Mouse (Mus musculus): ENCODE results near the gene Gng12. TPM values are rescaled to one million over a fixed set of nuclear protein-coding genes. Genes with fewer than 3 reads are reported as not detected.

Gng12 gene
- polyA plus RNA-seq, 2 experiments: 11.6 to 32.5 TPM

DNA sequence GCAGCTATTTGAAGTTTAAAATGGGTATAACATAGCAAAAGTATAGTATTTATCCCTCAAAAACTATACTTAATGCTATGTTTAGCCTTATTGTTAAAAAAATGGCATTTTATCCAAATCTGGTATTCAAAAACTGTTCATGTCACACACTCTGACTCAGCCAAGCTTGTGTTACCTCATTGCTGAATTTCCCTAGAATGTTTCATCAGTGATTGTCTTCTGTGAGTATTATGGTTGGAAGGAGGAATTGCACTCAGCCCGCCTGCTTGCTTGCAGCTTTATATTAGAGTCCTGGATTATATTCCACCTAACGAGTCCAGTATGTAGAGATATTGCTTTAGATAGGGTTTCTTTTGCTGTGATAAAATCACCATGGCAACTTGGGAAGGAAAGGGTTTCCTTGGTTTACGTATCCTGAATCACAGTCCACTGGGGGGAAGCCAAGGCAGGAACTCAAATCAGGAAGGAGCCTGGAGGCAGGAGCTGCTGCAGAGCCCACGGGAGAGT lies 144.8 kb downstream of the Gng12 start:
- no peak overlapping the region for H3K4me2 ChIP-seq (ENCODE audit: low read depth)
- 52% methylated on average over 4 of the region's 4 CpGs for WGBS (ENCODE audit: insufficient replicate concordance)

DNA sequence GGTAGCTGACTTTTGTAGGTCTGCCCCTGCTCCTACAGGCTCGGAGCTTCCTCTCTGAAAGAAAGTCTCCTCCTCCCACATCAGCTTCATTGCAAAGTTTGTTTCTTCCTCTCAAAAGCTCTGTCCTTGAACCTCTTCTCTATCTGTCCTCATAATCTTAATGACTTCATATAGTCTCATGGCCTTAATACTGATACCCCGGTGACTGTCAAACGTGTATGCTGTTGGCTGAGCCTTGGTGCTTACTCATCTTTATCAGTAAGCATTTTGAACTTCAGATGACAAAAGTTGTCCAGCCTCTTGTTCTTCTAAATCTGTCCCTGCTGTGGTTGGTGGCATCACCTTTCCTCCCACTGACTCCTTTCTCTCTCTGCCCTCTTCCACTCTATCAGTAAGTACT lies 149.2 kb downstream of the Gng12 start:
- Histone ChIP-seq H3K4me2 (ENCODE audit: low read depth) (no peak overlapping the region), H3K27me3 (ENCODE audit: control insufficient read depth, insufficient read depth, low read length) (no peaks in the 10 kb centered on the region), H3K4me3 (ENCODE audit: insufficient read depth in 1 of 2, low read depth in 2 of 2, low read length in 2 of 2) (no peak overlapping the region), H3K36me3 (replicated peaks; ENCODE audit: control insufficient read depth, insufficient read depth, low read depth) (no peaks in the 10 kb centered on the region), H3K4me1 (replicated peaks; ENCODE audit: control insufficient read depth in 2 of 2, insufficient read depth in 2 of 2, low read length in 1 of 2) (peaks cover 28 to 29% of the 10 kb centered on the region in 2 experiments), H3K27ac (no peak overlapping the region), H3K9me3 (ENCODE audit: control insufficient read depth, low read length) (no peaks in the 10 kb centered on the region), H3K9ac (replicated peaks) (no peak overlapping the region)
- DNase-seq (ENCODE audit: low read depth in 3 of 3, low spot score in 3 of 3) (no peak), ATAC-seq (ENCODE audit: insufficient read depth) (no peak)
- 52% methylated on average over 3 of the region's 3 CpGs for WGBS (ENCODE audit: insufficient replicate concordance)
- TF ChIP-seq EP300 (IDR thresholded peaks at IDR 0.05; ENCODE audit: low read depth): no peak
- TF ChIP-seq CTCF (IDR thresholded peaks at IDR 0.05; ENCODE audit: low read depth): no peak

More for the DNA sequence above, 144.8 kb downstream of the Gng12 start:
- no peak for TF ChIP-seq CTCF (IDR thresholded peaks at IDR 0.05; ENCODE audit: low read depth)
- TF ChIP-seq EP300 (IDR thresholded peaks at IDR 0.05; ENCODE audit: low read depth): no peak
- Histone ChIP-seq H3K36me3 (replicated peaks; ENCODE audit: control insufficient read depth, insufficient read depth, low read depth) (no peaks in the 10 kb centered on the region), H3K4me1 (replicated peaks; ENCODE audit: control insufficient read depth in 2 of 2, insufficient read depth in 2 of 2, low read length in 1 of 2) (peaks cover 4 to 12% of the 10 kb centered on the region in 2 experiments; a peak in 3 of 4 replicates), H3K27me3 (ENCODE audit: control insufficient read depth, insufficient read depth, low read length) (no peaks in the 10 kb centered on the region), H3K9me3 (ENCODE audit: control insufficient read depth, low read length) (no peaks in the 10 kb centered on the region), H3K27ac (no peak overlapping the region), H3K9ac (replicated peaks) (no peak overlapping the region), H3K4me3 (ENCODE audit: insufficient read depth in 1 of 2, low read depth in 2 of 2, low read length in 2 of 2) (no peak overlapping the region)
- no peak for ATAC-seq (ENCODE audit: insufficient read depth)
- DNase-seq (ENCODE audit: low read depth in 3 of 3, low spot score in 3 of 3): no peak

DNA sequence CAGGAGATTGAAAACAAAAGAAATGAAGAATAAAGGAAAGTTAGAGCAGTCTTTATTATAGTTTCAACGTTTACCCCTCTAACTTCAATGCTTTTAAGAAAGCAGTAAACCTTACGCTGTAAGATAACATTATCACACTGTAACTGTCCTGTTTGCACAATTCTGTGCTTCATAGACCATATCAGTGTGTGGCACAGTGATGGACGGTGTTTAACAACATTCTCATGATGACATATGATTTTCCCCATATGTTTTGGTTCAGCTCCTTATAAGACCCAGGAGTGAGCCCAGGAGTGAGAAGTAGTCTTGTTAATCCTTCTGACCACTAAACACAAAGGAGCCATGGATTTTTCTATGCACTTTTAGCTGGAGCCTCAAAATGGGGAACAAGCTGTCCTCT lies 150.7 kb downstream of the Gng12 start:
- peaks cover 28 to 29% of the 10 kb centered on the region in 2 experiments for H3K4me1 ChIP-seq (replicated peaks; ENCODE audit: control insufficient read depth in 2 of 2, insufficient read depth in 2 of 2, low read length in 1 of 2)
- H3K27me3 ChIP-seq (ENCODE audit: control insufficient read depth, insufficient read depth, low read length): no peaks in the 10 kb centered on the region
- ATAC-seq (ENCODE audit: insufficient read depth) (peak; percentile 79), DNase-seq (ENCODE audit: low read depth in 3 of 3, low spot score in 3 of 3) (no peak)
- TF ChIP-seq EP300 (IDR thresholded peaks at IDR 0.05; ENCODE audit: low read depth) (peak; percentile 82), CTCF (IDR thresholded peaks at IDR 0.05; ENCODE audit: low read depth) (no peak)
- H3K36me3 ChIP-seq (replicated peaks; ENCODE audit: control insufficient read depth, insufficient read depth, low read depth): no peaks in the 10 kb centered on the region
- no peak overlapping the region for H3K4me3 ChIP-seq (ENCODE audit: insufficient read depth in 1 of 2, low read depth in 2 of 2, low read length in 2 of 2)
- peak overlapping the region; percentile 16; the same call in 1 of the 2 replicates for H3K4me2 ChIP-seq (ENCODE audit: low read depth)
- peak overlapping the region; percentile 60 for H3K27ac ChIP-seq
- no peak overlapping the region; the same call in 1 of the 2 replicates for H3K9ac ChIP-seq (replicated peaks)
- H3K9me3 ChIP-seq (ENCODE audit: control insufficient read depth, low read length): no peaks in the 10 kb centered on the region
- 11% methylated on average over 3 of the region's 3 CpGs for WGBS (ENCODE audit: insufficient replicate concordance)

DNA sequence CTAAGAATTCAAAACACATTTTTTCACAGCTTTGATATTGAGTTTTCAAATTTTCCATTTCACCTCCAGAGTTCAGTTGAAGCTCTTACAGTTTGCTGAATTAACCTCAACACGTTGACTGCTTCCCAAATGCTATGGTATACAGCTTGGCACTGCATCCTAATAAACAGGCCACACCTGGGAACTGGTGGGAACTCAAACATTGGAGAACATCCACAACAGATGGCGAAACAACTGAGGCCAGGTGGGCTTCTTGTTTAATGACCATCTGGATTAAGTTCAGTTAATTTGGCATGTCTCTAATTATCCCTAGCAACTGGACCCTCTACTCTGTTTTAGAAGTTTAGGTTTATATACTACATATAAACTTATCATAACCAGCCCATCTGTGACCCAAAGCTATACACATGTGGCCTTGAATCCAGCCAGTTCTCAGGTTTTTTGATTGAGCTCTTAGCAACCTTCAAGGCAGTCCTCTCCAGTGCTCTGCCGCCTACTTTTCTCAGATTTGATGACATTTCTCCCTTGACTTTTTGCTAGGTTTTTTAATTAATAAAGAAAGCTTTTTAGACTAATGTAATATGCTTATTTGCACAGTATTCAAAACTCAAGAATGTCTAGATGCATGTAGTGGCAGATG lies 152.0 kb downstream of the Gng12 start:
- Histone ChIP-seq H3K4me2 (ENCODE audit: low read depth) (no peak overlapping the region), H3K27me3 (ENCODE audit: control insufficient read depth, insufficient read depth, low read length) (no peaks in the 10 kb centered on the region), H3K36me3 (replicated peaks; ENCODE audit: control insufficient read depth, insufficient read depth, low read depth) (no peaks in the 10 kb centered on the region), H3K9ac (replicated peaks) (no peak overlapping the region), H3K4me1 (replicated peaks; ENCODE audit: control insufficient read depth in 2 of 2, insufficient read depth in 2 of 2, low read length in 1 of 2) (peaks cover 24 to 29% of the 10 kb centered on the region in 2 experiments), H3K9me3 (ENCODE audit: control insufficient read depth, low read length) (no peaks in the 10 kb centered on the region), H3K4me3 (ENCODE audit: insufficient read depth in 1 of 2, low read depth in 2 of 2, low read length in 2 of 2) (no peak overlapping the region), H3K27ac (no peak overlapping the region)
- no peak for DNase-seq (ENCODE audit: low read depth in 3 of 3, low spot score in 3 of 3)
- no peak for TF ChIP-seq EP300 (IDR thresholded peaks at IDR 0.05; ENCODE audit: low read depth)
- TF ChIP-seq CTCF (IDR thresholded peaks at IDR 0.05; ENCODE audit: low read depth): no peak
- no peak for ATAC-seq (ENCODE audit: insufficient read depth)
- 78% methylated on average over 3 of the region's 3 CpGs for WGBS (ENCODE audit: insufficient replicate concordance)

DNA sequence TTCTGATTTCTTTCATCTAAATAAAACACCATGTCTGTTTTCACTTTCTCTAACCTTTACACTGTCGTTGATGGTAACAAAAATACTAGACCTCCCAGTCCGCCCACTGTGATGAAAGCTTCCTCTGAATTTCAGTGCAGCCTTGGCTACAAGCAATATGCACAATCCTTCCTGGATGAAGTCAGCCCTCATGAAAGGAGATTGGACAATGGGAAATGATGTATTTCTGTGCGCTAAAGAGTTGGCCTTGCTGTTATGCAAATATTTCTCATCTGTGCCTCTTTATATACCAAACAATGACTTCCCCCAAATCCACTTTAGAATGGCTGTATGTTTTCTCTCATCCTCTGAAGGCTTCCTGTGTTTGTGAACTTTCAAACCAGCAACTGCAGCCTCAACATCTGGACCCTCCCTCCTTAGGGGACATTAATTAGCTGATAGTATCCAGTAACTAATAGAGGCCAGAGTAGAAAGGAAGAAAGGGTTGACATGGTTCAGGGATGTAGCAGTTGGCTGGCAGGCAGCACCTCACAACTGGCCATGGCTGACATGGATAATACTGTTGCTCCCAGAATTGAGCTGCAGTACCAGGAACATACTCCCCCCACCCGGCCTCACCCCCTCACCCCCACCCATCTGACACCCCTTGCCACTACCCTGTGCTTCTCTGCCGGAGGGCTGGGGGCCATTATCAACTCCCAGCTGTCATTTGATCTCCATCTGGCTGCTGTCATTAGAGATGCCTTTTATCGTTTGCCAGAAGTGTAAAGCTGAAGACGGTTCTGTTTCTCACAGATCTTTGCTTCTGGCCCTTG lies 152.9 kb downstream of the Gng12 start:
- Histone ChIP-seq H3K36me3 (replicated peaks; ENCODE audit: control insufficient read depth, insufficient read depth, low read depth) (no peaks in the 10 kb centered on the region), H3K9ac (replicated peaks) (no peak overlapping the region), H3K4me1 (replicated peaks; ENCODE audit: control insufficient read depth in 2 of 2, insufficient read depth in 2 of 2, low read length in 1 of 2) (peaks cover 24 to 29% of the 10 kb centered on the region in 2 experiments), H3K4me3 (ENCODE audit: insufficient read depth in 1 of 2, low read depth in 2 of 2, low read length in 2 of 2) (no peak overlapping the region), H3K4me2 (ENCODE audit: low read depth) (no peak overlapping the region), H3K27ac (peak overlapping the region; percentile 55), H3K27me3 (ENCODE audit: control insufficient read depth, insufficient read depth, low read length) (no peaks in the 10 kb centered on the region), H3K9me3 (ENCODE audit: control insufficient read depth, low read length) (no peaks in the 10 kb centered on the region)
- DNase-seq (ENCODE audit: low read depth in 3 of 3, low spot score in 3 of 3) (no peak), ATAC-seq (ENCODE audit: insufficient read depth) (peak; percentile 74)
- WGBS (ENCODE audit: insufficient replicate concordance): 35% methylated on average over 7 of the region's 7 CpGs
- TF ChIP-seq EP300 (IDR thresholded peaks at IDR 0.05; ENCODE audit: low read depth) (peak; percentile 60), CTCF (IDR thresholded peaks at IDR 0.05; ENCODE audit: low read depth) (no peak)

All from liver, embryonic 14.5 days (tissue).